Mouse (Mus musculus): Measurements from ENCODE around the gene Serpina9. TPM values are rescaled to one million over a fixed set of nuclear protein-coding genes. Genes with fewer than 3 reads are reported as not detected.

Gene Serpina9
- polyA plus RNA-seq, 1 experiment, result 0.13 TPM

GRCm38 (mm10) chr12:104015280-104015679, 1.7 kb upstream of the Serpina9 start:
- TF ChIP-seq POLR2A (IDR thresholded peaks at IDR 0.05; ENCODE audit: low read depth, low read length) (no peak), CTCF (IDR thresholded peaks at IDR 0.05; ENCODE audit: extremely low read depth, insufficient read length, insufficient replicate concordance, low read depth, low read length) (no peak)

DNA sequence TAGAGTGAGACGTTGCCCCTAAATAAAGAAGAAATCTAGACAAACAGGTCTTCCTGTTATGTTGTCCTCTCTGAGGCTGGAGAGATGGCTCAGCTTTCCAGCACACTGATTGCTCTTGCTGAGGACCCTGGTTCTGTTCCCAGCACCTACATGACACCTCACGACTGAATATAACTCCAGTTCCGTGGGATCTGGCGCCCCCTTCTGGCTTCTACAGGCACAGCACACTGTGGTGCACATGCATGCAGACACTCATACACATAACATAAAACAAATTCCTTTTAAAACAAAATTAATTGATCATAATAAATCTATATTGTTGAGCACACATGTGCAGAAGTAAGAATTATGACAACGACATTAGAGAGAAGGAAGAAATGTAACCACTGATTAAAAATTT, 8.9 kb downstream of the Serpina9 start:
- no peak for TF ChIP-seq CTCF (IDR thresholded peaks at IDR 0.05; ENCODE audit: extremely low read depth, insufficient read length, insufficient replicate concordance, low read depth, low read length)
- TF ChIP-seq POLR2A (IDR thresholded peaks at IDR 0.05; ENCODE audit: low read depth, low read length), result no peak
- peaks cover 5% of the 10 kb centered on the region; the same call in 1 of the 2 replicates for H3K4me1 ChIP-seq (ENCODE audit: control insufficient read depth, insufficient read depth, insufficient read length, low read length)
- H3K4me3 ChIP-seq (ENCODE audit: low read depth, low read length), result no peak overlapping the region
- 89% methylated on average over 5 of the region's 5 CpGs for WGBS
- no peaks in the 10 kb centered on the region for H3K27me3 ChIP-seq (ENCODE audit: control insufficient read depth, insufficient read depth, low read length)
- H3K36me3 ChIP-seq (ENCODE audit: control insufficient read depth, insufficient read depth, low read length), result no peaks in the 10 kb centered on the region
- no peak overlapping the region for H3K27ac ChIP-seq (ENCODE audit: insufficient read depth, low read depth, low read length)

More at GRCm38 (mm10) chr12:104015280-104015679, 1.7 kb upstream of the Serpina9 start:
- no peak overlapping the region for H3K4me3 ChIP-seq (ENCODE audit: low read depth, low read length)
- H3K4me1 ChIP-seq (ENCODE audit: control insufficient read depth, insufficient read depth, insufficient read length, low read length), result no peaks in the 10 kb centered on the region
- 77% methylated on average over 3 of the region's 3 CpGs for WGBS
- H3K27me3 ChIP-seq (ENCODE audit: control insufficient read depth, insufficient read depth, low read length), result no peaks in the 10 kb centered on the region
- H3K27ac ChIP-seq (ENCODE audit: insufficient read depth, low read depth, low read length), result no peak overlapping the region
- H3K36me3 ChIP-seq (ENCODE audit: control insufficient read depth, insufficient read depth, low read length), result no peaks in the 10 kb centered on the region

DNA sequence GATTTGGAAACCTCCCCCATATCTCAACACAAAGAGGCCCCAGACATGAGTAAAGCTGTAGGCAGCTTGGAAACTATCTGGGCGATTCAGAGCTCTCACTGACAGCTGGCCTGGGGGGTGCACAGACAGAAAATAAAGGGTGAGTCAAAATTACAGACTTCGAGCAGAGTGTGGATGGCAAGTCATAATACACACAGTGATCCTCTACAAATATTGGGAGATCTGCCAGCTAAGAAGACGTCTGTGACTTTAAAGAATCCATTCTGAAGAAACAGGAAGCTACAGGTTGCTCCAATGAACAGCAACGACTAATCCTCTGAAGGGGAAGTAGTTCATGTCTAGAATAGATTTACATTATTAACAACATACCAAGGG, 10.3 kb downstream of the Serpina9 start:
- no peak overlapping the region for H3K27ac ChIP-seq (ENCODE audit: insufficient read depth, low read depth, low read length)
- TF ChIP-seq POLR2A (IDR thresholded peaks at IDR 0.05; ENCODE audit: low read depth, low read length) (no peak), CTCF (IDR thresholded peaks at IDR 0.05; ENCODE audit: extremely low read depth, insufficient read length, insufficient replicate concordance, low read depth, low read length) (no peak)
- no peaks in the 10 kb centered on the region for H3K27me3 ChIP-seq (ENCODE audit: control insufficient read depth, insufficient read depth, low read length)
- no peaks in the 10 kb centered on the region; the same call in 1 of the 2 replicates for H3K4me1 ChIP-seq (ENCODE audit: control insufficient read depth, insufficient read depth, insufficient read length, low read length)
- H3K36me3 ChIP-seq (ENCODE audit: control insufficient read depth, insufficient read depth, low read length), result no peaks in the 10 kb centered on the region
- WGBS, result 5% methylated on average over 4 of the region's 4 CpGs
- H3K4me3 ChIP-seq (ENCODE audit: low read depth, low read length), result no peak overlapping the region

- H3K27me3 ChIP-seq (ENCODE audit: control insufficient read depth, insufficient read depth, low read length), result no peaks in the 10 kb centered on the region
- TF ChIP-seq CTCF (IDR thresholded peaks at IDR 0.05; ENCODE audit: extremely low read depth, insufficient read length, insufficient replicate concordance, low read depth, low read length), result no peak
- no peak for TF ChIP-seq POLR2A (IDR thresholded peaks at IDR 0.05; ENCODE audit: low read depth, low read length)
- H3K4me1 ChIP-seq (ENCODE audit: control insufficient read depth, insufficient read depth, insufficient read length, low read length), result no peaks in the 10 kb centered on the region; the same call in 1 of the 2 replicates
- no peaks in the 10 kb centered on the region for H3K36me3 ChIP-seq (ENCODE audit: control insufficient read depth, insufficient read depth, low read length)
- WGBS, result 15% methylated on average over 10 of the region's 10 CpGs
- H3K27ac ChIP-seq (ENCODE audit: insufficient read depth, low read depth, low read length), result peak overlapping the region; percentile 47
- H3K4me3 ChIP-seq (ENCODE audit: low read depth, low read length), result no peak overlapping the region
These were observed 10.9 kb downstream of the Serpina9 start for GRCm38 (mm10) chr12:104002569-104003237.

DNA sequence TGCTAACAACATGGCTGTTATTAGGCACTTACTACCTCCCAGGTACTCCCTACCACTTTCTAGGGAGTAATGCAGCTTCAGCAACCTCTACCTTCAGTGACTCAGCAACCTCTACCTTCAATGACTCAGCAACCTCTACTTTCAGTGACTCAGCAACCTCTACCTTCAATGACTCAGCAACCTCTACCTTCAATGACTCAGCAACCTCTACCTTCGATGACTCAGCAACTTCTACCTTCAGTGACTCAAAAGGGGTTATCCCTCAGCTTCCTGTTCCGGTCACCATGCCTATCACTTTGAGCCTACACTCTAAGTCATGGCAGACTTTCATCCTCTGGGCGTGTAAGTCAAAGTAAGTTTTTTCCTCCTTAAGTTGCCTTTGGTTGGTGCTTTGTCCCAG, 13.0 kb downstream of the Serpina9 start:
- no peaks in the 10 kb centered on the region for H3K27me3 ChIP-seq (ENCODE audit: control insufficient read depth, insufficient read depth, low read length)
- no peak overlapping the region for H3K4me3 ChIP-seq (ENCODE audit: low read depth, low read length)
- TF ChIP-seq CTCF (IDR thresholded peaks at IDR 0.05; ENCODE audit: extremely low read depth, insufficient read length, insufficient replicate concordance, low read depth, low read length), result no peak
- TF ChIP-seq POLR2A (IDR thresholded peaks at IDR 0.05; ENCODE audit: low read depth, low read length), result no peak
- 88% methylated on average over 3 of the region's 3 CpGs for WGBS
- H3K27ac ChIP-seq (ENCODE audit: insufficient read depth, low read depth, low read length), result no peak overlapping the region
- H3K4me1 ChIP-seq (ENCODE audit: control insufficient read depth, insufficient read depth, insufficient read length, low read length), result no peaks in the 10 kb centered on the region; the same call in 1 of the 2 replicates
- H3K36me3 ChIP-seq (ENCODE audit: control insufficient read depth, insufficient read depth, low read length), result no peaks in the 10 kb centered on the region

GRCm38 (mm10) chr12:103999611-104000010, 13.9 kb downstream of the Serpina9 start:
- H3K36me3 ChIP-seq (ENCODE audit: control insufficient read depth, insufficient read depth, low read length), result no peaks in the 10 kb centered on the region
- no peak overlapping the region for H3K27ac ChIP-seq (ENCODE audit: insufficient read depth, low read depth, low read length)
- H3K4me1 ChIP-seq (ENCODE audit: control insufficient read depth, insufficient read depth, insufficient read length, low read length), result no peaks in the 10 kb centered on the region; the same call in 1 of the 2 replicates
- 94% methylated on average over 8 of the region's 8 CpGs for WGBS
- no peak overlapping the region for H3K4me3 ChIP-seq (ENCODE audit: low read depth, low read length)
- TF ChIP-seq CTCF (IDR thresholded peaks at IDR 0.05; ENCODE audit: extremely low read depth, insufficient read length, insufficient replicate concordance, low read depth, low read length), result no peak
- TF ChIP-seq POLR2A (IDR thresholded peaks at IDR 0.05; ENCODE audit: low read depth, low read length), result no peak
- H3K27me3 ChIP-seq (ENCODE audit: control insufficient read depth, insufficient read depth, low read length), result no peaks in the 10 kb centered on the region

GRCm38 (mm10) chr12:103996513-103996912, 17.0 kb downstream of the Serpina9 start:
- H3K27ac ChIP-seq (ENCODE audit: insufficient read depth, low read depth, low read length), result no peak overlapping the region
- no peaks in the 10 kb centered on the region for H3K36me3 ChIP-seq (ENCODE audit: control insufficient read depth, insufficient read depth, low read length)
- 63% methylated on average over 2 of the region's 2 CpGs for WGBS
- no peaks in the 10 kb centered on the region for H3K27me3 ChIP-seq (ENCODE audit: control insufficient read depth, insufficient read depth, low read length)
- H3K4me1 ChIP-seq (ENCODE audit: control insufficient read depth, insufficient read depth, insufficient read length, low read length), result no peaks in the 10 kb centered on the region
- TF ChIP-seq POLR2A (IDR thresholded peaks at IDR 0.05; ENCODE audit: low read depth, low read length), result no peak
- no peak for TF ChIP-seq CTCF (IDR thresholded peaks at IDR 0.05; ENCODE audit: extremely low read depth, insufficient read length, insufficient replicate concordance, low read depth, low read length)
- H3K4me3 ChIP-seq (ENCODE audit: low read depth, low read length), result no peak overlapping the region

All from small intestine, adult 2 months (tissue).